Mouse (Mus musculus): ENCODE data around the gene Spr.

DNA sequence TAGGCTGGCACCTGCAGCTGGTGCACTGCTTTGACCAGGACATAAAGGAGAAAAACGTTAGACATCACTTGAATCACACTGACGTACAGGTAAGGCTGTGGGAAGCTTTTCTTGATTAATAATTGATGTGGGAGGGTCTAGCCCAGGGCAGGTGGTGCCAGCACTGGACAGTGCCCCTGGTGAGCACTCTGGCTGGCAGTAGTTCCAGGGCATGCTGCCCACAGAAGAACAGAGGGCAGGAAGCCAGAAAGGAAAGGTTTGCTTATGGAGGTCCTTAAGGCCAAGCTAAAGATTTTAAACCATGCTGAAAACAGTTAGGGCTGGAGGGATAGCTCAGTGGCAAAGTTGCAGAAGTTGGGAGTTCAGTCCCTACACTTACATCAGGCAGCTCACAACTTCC, 42.5 kb upstream of the Spr start:
- no peak for TF ChIP-seq CTCF (IDR thresholded peaks at IDR 0.05; ENCODE audit: low read depth)
- TF ChIP-seq EP300 (IDR thresholded peaks at IDR 0.05; ENCODE audit: low read depth), result no peak

Data from heart, postnatal 0 days (tissue).